Mouse (Mus musculus): ENCODE data around the gene Tmtc2. TPM values are rescaled to one million over a fixed set of nuclear protein-coding genes. Genes with fewer than 3 reads are reported as not detected.

Tmtc2 gene
- total RNA-seq, 1 experiment = 0.89 TPM

- in situ Hi-C loops (cut with MboI; ENCODE audit: low sequenced_read_pairs in 2 of 2, unreplicated experiment in 2 of 2) = no loop called here
- Histone ChIP-seq H3K36me3 (ENCODE audit: control insufficient read depth, insufficient read depth, low read length, poor library complexity, severe bottlenecking) (no peaks in the 10 kb centered on the region), H3K4me1 (ENCODE audit: control insufficient read depth in 2 of 2, insufficient read depth in 2 of 2, low read length in 2 of 2, poor library complexity in 1 of 2) (peaks cover 0 to 3% of the 10 kb centered on the region in 2 experiments; a peak in 1 of 4 replicates), H3K4me3 (ENCODE audit: insufficient read depth in 1 of 2, low read depth in 1 of 2, low read length in 2 of 2, poor library complexity in 1 of 2, severe bottlenecking in 1 of 2) (no peak overlapping the region), H3K9me3 (ENCODE audit: control insufficient read depth, insufficient read depth, low read depth, low read length) (no peaks in the 10 kb centered on the region), H3K9ac (ENCODE audit: insufficient read depth, low read depth, low read length, poor library complexity, severe bottlenecking) (no peak overlapping the region), H3K27ac (ENCODE audit: insufficient read depth, low read depth, low read length, poor library complexity, severe bottlenecking) (no peak overlapping the region)
- no peak for DNase-seq (ENCODE audit: low read depth, low spot score)
- no peak for TF ChIP-seq ZNF384 (IDR thresholded peaks at IDR 0.05; ENCODE audit: low read depth, low read length)
- no peak for TF ChIP-seq HCFC1 (IDR thresholded peaks at IDR 0.05; ENCODE audit: borderline replicate concordance, insufficient read depth, low read length)
- no peak for TF ChIP-seq CHD2 (IDR thresholded peaks at IDR 0.05; ENCODE audit: low read depth, low read length)
- no peak for TF ChIP-seq ZC3H11A (IDR thresholded peaks at IDR 0.05; ENCODE audit: borderline replicate concordance, low read depth, low read length)
- no peak for TF ChIP-seq MAFK (IDR thresholded peaks at IDR 0.05; ENCODE audit: insufficient read depth, low read depth, low read length)
Measured at GRCm38 (mm10) chr10:105189746-105190145, 384.5 kb downstream of the Tmtc2 start.

GRCm38 (mm10) chr10:105186636-105187035 lies 387.6 kb downstream of the Tmtc2 start:
- Histone ChIP-seq H3K27ac (ENCODE audit: insufficient read depth, low read depth, low read length, poor library complexity, severe bottlenecking) (no peak overlapping the region), H3K9ac (ENCODE audit: insufficient read depth, low read depth, low read length, poor library complexity, severe bottlenecking) (no peak overlapping the region), H3K36me3 (ENCODE audit: control insufficient read depth, insufficient read depth, low read length, poor library complexity, severe bottlenecking) (no peaks in the 10 kb centered on the region), H3K4me1 (ENCODE audit: control insufficient read depth in 2 of 2, insufficient read depth in 2 of 2, low read length in 2 of 2, poor library complexity in 1 of 2) (peaks cover 0 to 3% of the 10 kb centered on the region in 2 experiments; a peak in 1 of 4 replicates), H3K4me3 (ENCODE audit: insufficient read depth in 1 of 2, low read depth in 1 of 2, low read length in 2 of 2, poor library complexity in 1 of 2, severe bottlenecking in 1 of 2) (no peak overlapping the region), H3K9me3 (ENCODE audit: control insufficient read depth, insufficient read depth, low read depth, low read length) (no peaks in the 10 kb centered on the region)
- TF ChIP-seq MAFK (IDR thresholded peaks at IDR 0.05; ENCODE audit: insufficient read depth, low read depth, low read length) (no peak), ZC3H11A (IDR thresholded peaks at IDR 0.05; ENCODE audit: borderline replicate concordance, low read depth, low read length) (no peak), HCFC1 (IDR thresholded peaks at IDR 0.05; ENCODE audit: borderline replicate concordance, insufficient read depth, low read length) (no peak), ZNF384 (IDR thresholded peaks at IDR 0.05; ENCODE audit: low read depth, low read length) (no peak), CHD2 (IDR thresholded peaks at IDR 0.05; ENCODE audit: low read depth, low read length) (no peak)
- in situ Hi-C loops (cut with MboI; ENCODE audit: low sequenced_read_pairs in 2 of 2, unreplicated experiment in 2 of 2) = no loop called here
- DNase-seq (ENCODE audit: low read depth, low spot score) = no peak

GRCm38 (mm10) chr10:105168443-105169102 lies 405.7 kb downstream of the Tmtc2 start:
- in situ Hi-C loops (cut with MboI; ENCODE audit: low sequenced_read_pairs in 2 of 2, unreplicated experiment in 2 of 2) = no loop called here

GRCm38 (mm10) chr10:105165291-105165690 lies 409.0 kb downstream of the Tmtc2 start:
- Histone ChIP-seq H3K27ac (ENCODE audit: insufficient read depth, low read depth, low read length, poor library complexity, severe bottlenecking) (no peak overlapping the region), H3K9ac (ENCODE audit: insufficient read depth, low read depth, low read length, poor library complexity, severe bottlenecking) (no peak overlapping the region), H3K9me3 (ENCODE audit: control insufficient read depth, insufficient read depth, low read depth, low read length) (no peaks in the 10 kb centered on the region), H3K36me3 (ENCODE audit: control insufficient read depth, insufficient read depth, low read length, poor library complexity, severe bottlenecking) (no peaks in the 10 kb centered on the region), H3K4me3 (ENCODE audit: insufficient read depth in 1 of 2, low read depth in 1 of 2, low read length in 2 of 2, poor library complexity in 1 of 2, severe bottlenecking in 1 of 2) (no peak overlapping the region), H3K4me1 (ENCODE audit: control insufficient read depth in 2 of 2, insufficient read depth in 2 of 2, low read length in 2 of 2, poor library complexity in 1 of 2) (no peaks in the 10 kb centered on the region)
- DNase-seq (ENCODE audit: low read depth, low spot score) = no peak
- TF ChIP-seq CHD2 (IDR thresholded peaks at IDR 0.05; ENCODE audit: low read depth, low read length) (no peak), ZC3H11A (IDR thresholded peaks at IDR 0.05; ENCODE audit: borderline replicate concordance, low read depth, low read length) (no peak), MAFK (IDR thresholded peaks at IDR 0.05; ENCODE audit: insufficient read depth, low read depth, low read length) (no peak), ZNF384 (IDR thresholded peaks at IDR 0.05; ENCODE audit: low read depth, low read length) (no peak), HCFC1 (IDR thresholded peaks at IDR 0.05; ENCODE audit: borderline replicate concordance, insufficient read depth, low read length) (no peak)
- in situ Hi-C loops (cut with MboI; ENCODE audit: low sequenced_read_pairs in 2 of 2, unreplicated experiment in 2 of 2) = no loop called here

More at GRCm38 (mm10) chr10:105168443-105169102, 405.7 kb downstream of the Tmtc2 start:
- H3K9me3 ChIP-seq (ENCODE audit: control insufficient read depth, insufficient read depth, low read depth, low read length) = no peaks in the 10 kb centered on the region
- H3K36me3 ChIP-seq (ENCODE audit: control insufficient read depth, insufficient read depth, low read length, poor library complexity, severe bottlenecking) = no peaks in the 10 kb centered on the region
- TF ChIP-seq ZNF384 (IDR thresholded peaks at IDR 0.05; ENCODE audit: low read depth, low read length) = no peak
- TF ChIP-seq HCFC1 (IDR thresholded peaks at IDR 0.05; ENCODE audit: borderline replicate concordance, insufficient read depth, low read length) = no peak
- TF ChIP-seq MAFK (IDR thresholded peaks at IDR 0.05; ENCODE audit: insufficient read depth, low read depth, low read length) = no peak
- TF ChIP-seq ZC3H11A (IDR thresholded peaks at IDR 0.05; ENCODE audit: borderline replicate concordance, low read depth, low read length) = no peak
- TF ChIP-seq CHD2 (IDR thresholded peaks at IDR 0.05; ENCODE audit: low read depth, low read length) = no peak
- no peak overlapping the region for H3K27ac ChIP-seq (ENCODE audit: insufficient read depth, low read depth, low read length, poor library complexity, severe bottlenecking)
- no peak overlapping the region for H3K9ac ChIP-seq (ENCODE audit: insufficient read depth, low read depth, low read length, poor library complexity, severe bottlenecking)
- H3K4me3 ChIP-seq (ENCODE audit: insufficient read depth in 1 of 2, low read depth in 1 of 2, low read length in 2 of 2, poor library complexity in 1 of 2, severe bottlenecking in 1 of 2) = no peak overlapping the region
- no peak for DNase-seq (ENCODE audit: low read depth, low spot score)
- no peaks in the 10 kb centered on the region for H3K4me1 ChIP-seq (ENCODE audit: control insufficient read depth in 2 of 2, insufficient read depth in 2 of 2, low read length in 2 of 2, poor library complexity in 1 of 2)

All from ES-E14 (cell line).